Mouse (Mus musculus) MEL (cell line): ENCODE measurements around the gene Gm42674. TPM values are rescaled to one million over a fixed set of nuclear protein-coding genes. Genes with fewer than 3 reads are reported as not detected.

Source experiments
- DNase-seq: peaks from one replicate; pipeline ENCODE4 v3.0.0; 2011; ENCODE audit warnings: low read depth, low spot score
- H3K27ac ChIP-seq: 2 replicates; pipeline ENCODE4 v1.5.1; 2012; ENCODE audit warnings: low read depth, mild to moderate bottlenecking, control low read depth, low read length, moderate library complexity; ENCODE audit not compliant: control insufficient read depth
- H3K27me3 ChIP-seq, 2 experiments: fragments of 150-350 bp in 1 of 2; sonication (generic) in 1 of 2; 2 replicates each; pipeline ENCODE4 v1.6.1; 2012; ENCODE audit warnings: low read length in 2 of 2, mild to moderate bottlenecking in 2 of 2, improper control_type of control experiment in 1 of 2, moderate library complexity in 1 of 2; ENCODE audit not compliant: insufficient read depth in 2 of 2, control insufficient read depth in 1 of 2
- H3K36me3 ChIP-seq, 2 experiments: 2 replicates each; pipeline ENCODE4 v1.6.1; 2012 to 2014; ENCODE audit warnings: low read length in 2 of 2, improper control_type of control experiment in 1 of 2, inconsistent platforms in 1 of 2, mild to moderate bottlenecking in 1 of 2; ENCODE audit not compliant: insufficient read depth in 2 of 2, control insufficient read depth in 1 of 2
- H3K4me1 ChIP-seq, 2 experiments: fragments of 150-350 bp in 1 of 2; sonication (generic) in 1 of 2; 2 replicates each; pipeline ENCODE4 v1.6.1; 2012; ENCODE audit warnings: low read length in 2 of 2, improper control_type of control experiment in 1 of 2, mild to moderate bottlenecking in 1 of 2; ENCODE audit not compliant: insufficient read depth in 2 of 2, control insufficient read depth in 1 of 2
- H3K4me3 ChIP-seq, 2 experiments: fragments of 150-350 bp in 1 of 2; sonication (generic) in 1 of 2; 2 replicates each; pipeline ENCODE4 v1.5.1; 2012; ENCODE audit warnings: low read depth in 2 of 2, low read length in 2 of 2, mild to moderate bottlenecking in 2 of 2, moderate library complexity in 2 of 2, control low read depth in 1 of 2, improper control_type of control experiment in 1 of 2; ENCODE audit not compliant: control insufficient read depth in 1 of 2, insufficient read depth in 1 of 2
- H3K79me2 ChIP-seq: 2 replicates; pipeline ENCODE4 v1.6.1; 2012; ENCODE audit warnings: mild to moderate bottlenecking, low read length, moderate library complexity; ENCODE audit not compliant: control insufficient read depth, poor library complexity, insufficient read depth
- H3K9ac ChIP-seq: 2 replicates; pipeline ENCODE4 v1.6.1; 2012; ENCODE audit warnings: low read depth, mild to moderate bottlenecking, control low read depth, low read length, moderate library complexity; ENCODE audit not compliant: control insufficient read depth, poor library complexity, severe bottlenecking
- H3K9me3 ChIP-seq: fragments of 150-350 bp; sonication (generic); replicated peaks from 2 replicates; pipeline ENCODE4 v1.6.1; 2012; ENCODE audit warnings: mild to moderate bottlenecking, low read length, improper control_type of control experiment, moderate library complexity; ENCODE audit not compliant: insufficient read depth
- BHLHE40 ChIP-seq: IDR thresholded peaks from 2 replicates; pipeline ENCODE4 v1.6.1; 2012; ENCODE audit warnings: low read depth, mild to moderate bottlenecking, inconsistent platforms, low read length, improper control_type of control experiment, borderline replicate concordance
- CHD2 ChIP-seq: IDR thresholded peaks from 2 replicates; pipeline ENCODE4 v1.6.1; 2011; ENCODE audit warnings: low read length, improper control_type of control experiment
- CTCF ChIP-seq, 3 experiments: IDR thresholded peaks in 2 of 3; conservative IDR thresholded peaks in 1 of 3; 2 replicates each; pipeline ENCODE4 v1.5.1; 2011 to 2012; ENCODE audit warnings: low read length in 3 of 3, low read depth in 2 of 3, mild to moderate bottlenecking in 2 of 3, improper control_type of control experiment in 1 of 3, inconsistent platforms in 1 of 3, mixed read lengths in 1 of 3, moderate library complexity in 1 of 3; ENCODE audit not compliant: control insufficient read depth in 1 of 3, insufficient read depth in 1 of 3, poor library complexity in 1 of 3, severe bottlenecking in 1 of 3
- E2F4 ChIP-seq: IDR thresholded peaks from 2 replicates; pipeline ENCODE4 v1.6.1; 2011; ENCODE audit warnings: low read depth, low read length, improper control_type of control experiment, borderline replicate concordance
- EP300 ChIP-seq, 2 experiments: IDR thresholded peaks; 2 replicates each; pipeline ENCODE4 v1.6.1; 2011; ENCODE audit warnings: improper control_type of control experiment in 2 of 2, low read length in 2 of 2, low read depth in 1 of 2, mild to moderate bottlenecking in 1 of 2
- ETS1 ChIP-seq: IDR thresholded peaks from 2 replicates; pipeline ENCODE4 v1.6.1; 2012; ENCODE audit warnings: low read depth, mild to moderate bottlenecking, inconsistent platforms, low read length, improper control_type of control experiment, moderate library complexity
- JUND ChIP-seq: IDR thresholded peaks from 2 replicates; pipeline ENCODE4 v1.6.1; 2011; ENCODE audit warnings: low read depth, mild to moderate bottlenecking, improper control_type of control experiment, low read length
- KAT2A ChIP-seq: conservative IDR thresholded peaks from 2 replicates; pipeline ENCODE4 v1.6.1; 2012; ENCODE audit warnings: low read depth, low read length, improper control_type of control experiment, inconsistent platforms
- MAFK ChIP-seq: IDR thresholded peaks from 2 replicates; pipeline ENCODE4 v1.6.1; 2011; ENCODE audit warnings: low read depth, mild to moderate bottlenecking, low read length, improper control_type of control experiment, borderline replicate concordance
- MYC ChIP-seq: IDR thresholded peaks from 2 replicates; pipeline ENCODE4 v1.6.1; 2011; ENCODE audit warnings: low read depth, mild to moderate bottlenecking, low read length, improper control_type of control experiment, moderate library complexity
- NRF1 ChIP-seq: IDR thresholded peaks from 2 replicates; pipeline ENCODE4 v1.6.1; 2014; ENCODE audit warnings: low read depth, mild to moderate bottlenecking, inconsistent platforms, low read length, improper control_type of control experiment, moderate library complexity; ENCODE audit not compliant: poor library complexity, insufficient read depth, severe bottlenecking
- POLR2A ChIP-seq, 2 experiments: IDR thresholded peaks; 2 replicates each; pipeline ENCODE4 v1.6.1; 2011 to 2012; ENCODE audit warnings: low read length in 2 of 2, mild to moderate bottlenecking in 2 of 2, control low read depth in 1 of 2, improper control_type of control experiment in 1 of 2, low read depth in 1 of 2, moderate library complexity in 1 of 2; ENCODE audit not compliant: control insufficient read depth in 1 of 2, insufficient read depth in 1 of 2, poor library complexity in 1 of 2
- RAD21 ChIP-seq: IDR thresholded peaks from 2 replicates; pipeline ENCODE4 v1.6.1; 2011; ENCODE audit warnings: mild to moderate bottlenecking, low read depth, low read length, improper control_type of control experiment
- RCOR1 ChIP-seq: IDR thresholded peaks from 2 replicates; pipeline ENCODE4 v1.6.1; 2012; ENCODE audit warnings: low read depth, mild to moderate bottlenecking, inconsistent platforms, low read length, improper control_type of control experiment
- SIN3A ChIP-seq: IDR thresholded peaks from 2 replicates; pipeline ENCODE4 v1.6.1; 2012; ENCODE audit warnings: low read length, improper control_type of control experiment, inconsistent platforms
- SMC3 ChIP-seq: IDR thresholded peaks from 2 replicates; pipeline ENCODE4 v1.6.1; 2011; ENCODE audit warnings: low read depth, low read length, improper control_type of control experiment
- TCF12 ChIP-seq: IDR thresholded peaks from 2 replicates; pipeline ENCODE4 v1.6.1; 2014; ENCODE audit warnings: low read depth, mild to moderate bottlenecking, inconsistent platforms, low read length, improper control_type of control experiment, moderate library complexity
- UBTF ChIP-seq: IDR thresholded peaks from 2 replicates; pipeline ENCODE4 v1.6.1; 2012; ENCODE audit warnings: low read depth, mild to moderate bottlenecking, inconsistent platforms, low read length, improper control_type of control experiment, moderate library complexity, borderline replicate concordance; ENCODE audit not compliant: insufficient read depth
- USF1 ChIP-seq: IDR thresholded peaks from 2 replicates; pipeline ENCODE4 v1.6.1; 2014; ENCODE audit warnings: low read depth, mild to moderate bottlenecking, inconsistent platforms, low read length, improper control_type of control experiment, moderate library complexity
- USF2 ChIP-seq, 2 experiments: IDR thresholded peaks; 2 replicates each; pipeline ENCODE4 v1.6.1; 2011 to 2012; ENCODE audit warnings: improper control_type of control experiment in 2 of 2, low read length in 2 of 2, borderline replicate concordance in 1 of 2, inconsistent platforms in 1 of 2, low read depth in 1 of 2, mild to moderate bottlenecking in 1 of 2; ENCODE audit not compliant: insufficient read depth in 1 of 2
- ZC3H11A ChIP-seq: IDR thresholded peaks from 2 replicates; pipeline ENCODE4 v1.6.1; 2012; ENCODE audit warnings: low read depth, mild to moderate bottlenecking, inconsistent platforms, low read length, improper control_type of control experiment
- ZKSCAN1 ChIP-seq: IDR thresholded peaks from 2 replicates; pipeline ENCODE4 v1.6.1; 2012; ENCODE audit warnings: low read depth, mild to moderate bottlenecking, inconsistent platforms, low read length, improper control_type of control experiment, moderate library complexity
- polyA plus RNA-seq, 2 experiments: library from polyadenylated mRNA; stranded (reverse) in 1 of 2; unstranded in 1 of 2; fragments of >175 nt in 1 of 2; fragments of >200 nt in 1 of 2; gene quantifications; 2 replicates each; pipeline versions ENCODE4 v1.2.1 to v1.2.4; 2012; ENCODE audit warnings: low replicate concordance in 2 of 2, low read depth in 1 of 2; ENCODE audit not compliant: insufficient read length in 2 of 2, insufficient read depth in 1 of 2, missing spikeins in 1 of 2
- total RNA-seq: library from RNA; depleted of rRNA; stranded (reverse); fragments of 300-350 nt; gene quantifications from 2 replicates; pipeline ENCODE4 v1.2.3, GENCODE M21; 2012

Gm42674 gene
- total and polyA plus RNA-seq, 3 experiments = not detected

- no peaks in the 10 kb centered on the region for H3K27me3 ChIP-seq
- no peak overlapping the region for H3K27ac ChIP-seq
- no peaks in the 10 kb centered on the region for H3K79me2 ChIP-seq
- no peak for TF ChIP-seq TCF12
- TF ChIP-seq SIN3A = peak; percentile 6; the same call in 1 of the 2 replicates
- no peak overlapping the region for H3K4me3 ChIP-seq
- no peaks in the 10 kb centered on the region for H3K9me3 ChIP-seq
- peaks cover 0 to 15% of the 10 kb centered on the region in 2 experiments; a peak in 2 of 4 replicates for H3K36me3 ChIP-seq
- H3K4me1 ChIP-seq = peaks cover 0 to 27% of the 10 kb centered on the region in 2 experiments; a peak in 2 of 4 replicates
- DNase-seq = peak; percentile 70
- no peak overlapping the region for H3K9ac ChIP-seq
Measured at GRCm38 (mm10) chr3:90612061-90612460, 10.4 kb downstream of the Gm42674 start.

DNA sequence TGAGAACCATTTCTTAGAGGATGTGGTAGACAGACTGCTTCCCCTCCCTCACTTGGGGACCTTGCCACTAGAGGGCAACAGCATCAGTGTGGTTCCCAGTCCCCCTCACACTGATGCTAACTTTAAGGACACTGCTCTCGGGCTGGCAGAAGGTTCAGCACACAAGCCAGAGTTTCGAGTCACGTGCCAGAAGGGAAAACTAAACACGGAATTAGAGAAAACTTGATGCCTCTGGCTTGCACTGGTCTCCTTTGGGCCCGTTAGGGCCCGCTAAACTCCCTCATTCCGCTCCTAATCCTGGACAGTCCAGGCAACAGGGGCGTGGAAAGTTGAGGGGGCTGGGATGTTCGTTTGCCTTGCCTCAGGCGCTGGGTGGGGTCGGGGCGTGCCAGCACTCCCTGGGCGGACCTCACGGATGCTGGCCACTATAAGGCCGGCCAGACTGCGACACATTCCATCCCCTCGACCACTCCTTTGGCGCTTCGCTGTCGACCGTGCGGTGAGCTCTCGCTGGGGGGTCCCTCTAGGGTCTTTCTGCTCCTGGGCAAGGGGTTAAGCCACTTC, 11.1 kb downstream of the Gm42674 start, which contains the start of gene S100a6:
Gene S100a6 (plus strand): TSS at position 155 of the 564 bp plus-strand sequence.
- no peaks in the 10 kb centered on the region for H3K9me3 ChIP-seq
- TF ChIP-seq MYC (no peak), JUND (no peak), E2F4 (no peak), ZC3H11A (no peak), ZKSCAN1 (no peak), TCF12 (no peak), MAFK (no peak), POLR2A (IDR thresholded peaks at IDR 0.05; ENCODE audit: control insufficient read depth in 1 of 2, insufficient read depth in 1 of 2, low read depth in 1 of 2, low read length in 2 of 2, poor library complexity in 1 of 2) (no peak), USF1 (peak; percentile 85), EP300 (IDR thresholded peaks at IDR 0.05; ENCODE audit: low read depth in 1 of 2, low read length in 2 of 2) (no peak), BHLHE40 (peak; percentile 82; the same call in 1 of the 2 replicates), UBTF (no peak), SMC3 (peak; percentile 45), ETS1 (no peak), CTCF (IDR thresholded peaks at IDR 0.05 in 2 of 3, conservative IDR thresholded peaks at IDR 0.05 in 1 of 3; ENCODE audit: control insufficient read depth in 1 of 3, insufficient read depth in 1 of 3, low read depth in 2 of 3, low read length in 3 of 3, poor library complexity in 1 of 3, severe bottlenecking in 1 of 3) (peak; percentile 82 to 94 (median 84)), NRF1 (no peak), USF2 (IDR thresholded peaks at IDR 0.05; ENCODE audit: borderline replicate concordance in 1 of 2, insufficient read depth in 1 of 2, low read depth in 1 of 2, low read length in 2 of 2) (no peak), RCOR1 (no peak), RAD21 (peak; percentile 17), KAT2A (no peak), CHD2 (no peak)
- H3K79me2 ChIP-seq = no peaks in the 10 kb centered on the region
- H3K27me3 ChIP-seq = no peaks in the 10 kb centered on the region
- peaks cover 0 to 27% of the 10 kb centered on the region in 2 experiments; a peak in 2 of 4 replicates for H3K4me1 ChIP-seq
- peaks cover 0 to 15% of the 10 kb centered on the region in 2 experiments; a peak in 2 of 4 replicates for H3K36me3 ChIP-seq
- 0 out of 2 replicates have a peak within 1 kb of the TSS, but pooled peaks have one; percentile 4 for H3K9ac ChIP-seq
- H3K4me3 ChIP-seq = peak within 1 kb of the TSS; percentile 2 to 21; a peak in 3 of 4 replicates
- DNase-seq = peak; percentile 87
- H3K27ac ChIP-seq = no peak within 1 kb of the TSS
